Mouse (Mus musculus) midbrain, embryonic 11.5 days (tissue): ENCODE measurements around the gene Brd4. TPM values are rescaled to one million over a fixed set of nuclear protein-coding genes. Genes with fewer than 3 reads are reported as not detected.
A peak's percentile ranks its signal among the peaks of the same experiment; 100 is the strongest.

ENCODE experiments used
- ATAC-seq: fragments of 200-750 bp; cut with Nextera tagmentation; 2 replicates; pipeline ENCODE4 v1.8.0; 2017; ENCODE audit warnings: moderate TSS enrichment, moderate library complexity; ENCODE audit not compliant: low FRiP score
- DNase-seq: peaks from one replicate; pipeline ENCODE4 v3.0.0; 2015; ENCODE audit warnings: low spot score; ENCODE audit errors: missing footprints
- H3K27ac ChIP-seq: fragments of 300-500 bp; sonication (generic); 2 replicates; pipeline ENCODE4 v1.5.1; 2014; ENCODE audit warnings: low read depth, low read length
- H3K27me3 ChIP-seq: fragments of 300-500 bp; sonication (generic); 2 replicates; pipeline ENCODE4 v1.6.1; 2014; ENCODE audit warnings: mild to moderate bottlenecking, low read length, moderate library complexity, mixed read lengths; ENCODE audit not compliant: control insufficient read depth, insufficient read depth
- H3K36me3 ChIP-seq: fragments of 300-500 bp; sonication (generic); 2 replicates; pipeline ENCODE4 v1.6.1; 2014; ENCODE audit warnings: mild to moderate bottlenecking, low read length, moderate library complexity, mixed read lengths; ENCODE audit not compliant: control insufficient read depth, insufficient read depth
- H3K4me1 ChIP-seq: fragments of 300-500 bp; sonication (generic); 2 replicates; pipeline ENCODE4 v1.6.1; 2014; ENCODE audit warnings: low read length; ENCODE audit not compliant: control insufficient read depth, insufficient read depth
- H3K4me2 ChIP-seq: fragments of 300-500 bp; sonication (generic); 2 replicates; pipeline ENCODE4 v1.6.1; 2014; ENCODE audit warnings: mild to moderate bottlenecking, moderate library complexity
- H3K4me3 ChIP-seq: fragments of 300-500 bp; sonication (generic); 2 replicates; pipeline ENCODE4 v1.5.1; 2014; ENCODE audit warnings: low read depth, low read length
- H3K9ac ChIP-seq: fragments of 300-500 bp; sonication (generic); 2 replicates; pipeline ENCODE4 v1.6.1; 2014; ENCODE audit warnings: low read length
- H3K9me3 ChIP-seq: fragments of 300-500 bp; sonication (generic); 2 replicates; pipeline ENCODE4 v1.6.1; 2016; ENCODE audit warnings: low read length; ENCODE audit not compliant: control insufficient read depth
- WGBS: fragments of 180-500 bp; shearing (Covaris S2); extraction: QIAGEN DNeasy Blood & Tissue Kit; methylation state at CpG from one replicate; pipeline ENCODE4 v1.1.7; 2014; 5-methylcytosine and 5-hydroxymethylcytosine counted together
- polyA plus RNA-seq: library from polyadenylated mRNA; unstranded; fragments of >200 nt; fragmentation: Nextera tagmentation; extraction: Ambion mirVana; gene quantifications from 2 replicates; pipeline ENCODE4 v1.2.1, GENCODE M21; 2014

Brd4 gene
- polyA plus RNA-seq, 1 experiment from 2014 or later: 97.9 TPM

DNA sequence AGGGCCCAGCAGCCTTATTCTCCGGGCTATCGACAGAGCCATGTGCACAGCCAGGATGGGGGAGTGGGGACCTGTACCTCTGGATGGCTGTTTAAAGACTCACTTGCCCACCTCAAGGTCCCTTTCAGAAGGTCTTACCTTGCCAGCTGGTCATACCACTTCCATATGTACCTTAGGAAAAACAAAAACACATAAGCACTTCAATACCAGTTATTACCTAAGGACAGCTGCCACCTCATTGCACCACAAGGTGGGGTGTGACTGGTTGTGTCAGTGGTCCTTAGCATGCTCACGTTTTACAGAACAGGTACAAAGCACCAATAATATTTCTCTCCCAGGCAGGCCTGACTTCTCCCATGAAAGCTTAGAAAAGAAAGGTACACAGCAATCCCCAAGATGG is 33.2 kb upstream of the Brd4 start:
- DNase-seq: peak; percentile 81
- no peak overlapping the region for H3K27ac ChIP-seq
- no peaks in the 10 kb centered on the region for H3K9me3 ChIP-seq
- H3K36me3 ChIP-seq: peaks cover 32% of the 10 kb centered on the region
- WGBS: 91% methylated on average over 3 of the region's 3 CpGs
- H3K9ac ChIP-seq: no peak overlapping the region
- no peak for ATAC-seq
- no peaks in the 10 kb centered on the region for H3K27me3 ChIP-seq
- H3K4me2 ChIP-seq: no peak overlapping the region
- H3K4me3 ChIP-seq: no peak overlapping the region
- H3K4me1 ChIP-seq: peaks cover 18% of the 10 kb centered on the region

DNA sequence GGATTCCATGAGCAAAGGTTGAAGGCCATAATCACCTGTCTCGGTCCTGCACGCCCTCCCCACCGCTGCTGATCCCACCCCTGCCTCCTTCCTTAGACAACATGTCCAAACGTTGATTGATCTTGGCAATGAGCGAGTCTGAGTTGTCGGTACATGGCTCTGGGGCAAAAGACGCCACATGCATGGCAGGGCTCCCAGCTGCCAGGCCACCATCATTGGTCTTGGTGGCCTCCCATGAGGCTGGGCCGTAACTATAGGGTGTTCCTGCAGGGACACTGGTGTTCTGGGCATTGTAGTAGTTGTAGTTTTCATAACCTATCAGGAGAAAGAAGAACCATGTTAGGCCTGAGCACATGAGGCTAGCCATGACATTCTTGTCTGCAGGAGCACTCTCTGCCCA is 32.5 kb upstream of the Brd4 start:
- Histone ChIP-seq H3K36me3 (peaks cover 38% of the 10 kb centered on the region), H3K27ac (no peak overlapping the region), H3K9me3 (no peaks in the 10 kb centered on the region), H3K9ac (no peak overlapping the region), H3K4me2 (no peak overlapping the region), H3K4me1 (peaks cover 13% of the 10 kb centered on the region), H3K27me3 (no peaks in the 10 kb centered on the region), H3K4me3 (no peak overlapping the region)
- DNase-seq (peak; percentile 61), ATAC-seq (no peak)
- 97% methylated on average over 8 of the region's 8 CpGs for WGBS

DNA sequence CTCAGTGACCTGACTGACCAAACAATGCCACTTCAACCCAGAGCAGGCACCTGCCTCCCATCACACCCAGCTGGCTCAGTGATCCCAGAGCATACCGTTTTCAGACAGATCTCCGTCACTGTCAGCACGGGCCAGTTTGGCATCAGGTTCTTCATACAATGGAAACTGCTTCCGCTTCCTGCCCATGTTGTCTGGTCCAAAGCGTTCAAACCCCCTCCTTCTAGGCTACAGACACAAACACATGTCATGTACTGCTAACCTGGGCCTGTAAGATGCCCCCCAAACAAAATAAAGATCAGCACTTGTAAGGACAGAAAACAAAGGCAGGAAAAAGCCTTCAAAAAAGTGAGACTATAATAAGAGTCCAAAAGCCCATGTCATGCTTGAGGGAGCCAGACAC is 31.0 kb upstream of the Brd4 start:
- Histone ChIP-seq H3K4me1 (peaks cover 9% of the 10 kb centered on the region), H3K4me2 (no peak overlapping the region), H3K4me3 (no peak overlapping the region), H3K9me3 (no peaks in the 10 kb centered on the region), H3K9ac (no peak overlapping the region), H3K36me3 (peaks cover 48% of the 10 kb centered on the region), H3K27me3 (no peaks in the 10 kb centered on the region), H3K27ac (no peak overlapping the region)
- WGBS: 92% methylated on average over 5 of the region's 5 CpGs
- ATAC-seq (no peak), DNase-seq (peak; percentile 51)

DNA sequence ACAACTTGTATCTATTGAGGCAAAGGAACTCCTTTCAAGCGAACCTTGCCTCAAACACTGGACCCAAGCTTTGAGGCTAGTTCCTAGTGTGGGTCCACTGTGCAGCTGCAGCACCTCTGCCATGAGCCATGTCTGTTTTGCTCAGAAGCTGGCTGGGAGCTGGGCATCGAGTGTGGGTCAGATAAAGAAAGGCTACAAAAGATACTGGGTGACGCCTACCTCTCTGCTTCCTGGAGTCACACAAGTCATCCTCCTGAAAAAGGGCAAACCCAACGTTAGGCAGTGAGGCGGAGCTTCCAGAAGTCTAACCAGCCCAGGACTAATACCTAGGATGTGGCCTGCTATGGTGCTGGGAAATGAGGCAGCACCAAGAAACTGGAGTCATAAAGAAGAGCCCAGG is 29.4 kb upstream of the Brd4 start:
- H3K9me3 ChIP-seq: no peaks in the 10 kb centered on the region
- H3K4me1 ChIP-seq: peaks cover 2% of the 10 kb centered on the region; the same call in 1 of the 2 replicates
- H3K4me2 ChIP-seq: no peak overlapping the region
- DNase-seq (no peak), ATAC-seq (no peak)
- no peak overlapping the region for H3K4me3 ChIP-seq
- WGBS: 85% methylated on average over 5 of the region's 5 CpGs
- H3K36me3 ChIP-seq: peaks cover 61% of the 10 kb centered on the region
- no peak overlapping the region for H3K9ac ChIP-seq
- no peaks in the 10 kb centered on the region for H3K27me3 ChIP-seq
- H3K27ac ChIP-seq: no peak overlapping the region

DNA sequence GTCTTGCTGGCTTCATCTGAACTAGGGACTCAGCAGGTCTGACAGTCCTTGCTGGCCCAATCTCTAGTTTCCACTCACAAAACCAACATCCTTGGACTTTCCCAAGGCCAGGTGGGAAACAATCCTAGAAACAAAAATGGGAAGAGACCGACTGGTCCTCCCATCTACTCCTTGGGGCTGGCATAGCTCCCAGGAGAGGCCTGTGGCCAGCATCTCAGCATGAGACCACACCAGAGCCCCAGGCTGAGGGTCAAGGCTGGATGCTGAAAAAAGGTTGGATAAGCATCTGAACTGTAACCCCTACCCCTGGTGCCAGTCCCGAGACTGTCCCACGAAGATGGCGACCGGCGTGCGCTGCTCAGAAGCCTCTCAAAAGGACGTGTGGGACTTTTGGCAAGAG is 28.3 kb upstream of the Brd4 start:
- Histone ChIP-seq H3K27me3 (no peaks in the 10 kb centered on the region), H3K4me1 (no peaks in the 10 kb centered on the region), H3K4me3 (no peak overlapping the region), H3K9me3 (no peaks in the 10 kb centered on the region), H3K9ac (no peak overlapping the region), H3K36me3 (peaks cover 69% of the 10 kb centered on the region), H3K4me2 (no peak overlapping the region), H3K27ac (no peak overlapping the region)
- WGBS: 91% methylated on average over 8 of the region's 8 CpGs
- DNase-seq (no peak), ATAC-seq (no peak)

DNA sequence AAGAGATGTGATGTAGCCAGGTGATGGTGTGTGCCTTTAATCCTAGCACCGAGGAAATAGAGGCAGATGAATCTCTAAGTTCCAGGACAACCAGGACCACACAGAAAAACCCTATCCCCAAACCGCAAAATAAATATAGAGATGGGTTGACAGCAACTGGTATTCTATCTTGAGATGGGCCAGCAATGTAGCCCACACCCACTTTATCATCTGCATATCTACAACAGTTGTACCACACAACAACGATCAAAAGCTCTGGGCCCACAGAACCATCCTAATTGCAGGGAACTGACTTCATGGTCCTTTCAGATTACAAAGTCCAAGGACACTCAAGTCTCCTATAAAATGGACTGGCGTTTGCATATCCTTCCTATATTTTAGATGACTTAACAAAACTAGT is 23.4 kb upstream of the Brd4 start:
- H3K9ac ChIP-seq: no peak overlapping the region
- H3K36me3 ChIP-seq: peaks cover 70% of the 10 kb centered on the region
- ATAC-seq (no peak), DNase-seq (no peak)
- H3K4me2 ChIP-seq: no peak overlapping the region
- WGBS: 96% methylated on average over 4 of the region's 4 CpGs
- H3K27me3 ChIP-seq: no peaks in the 10 kb centered on the region
- no peak overlapping the region for H3K4me3 ChIP-seq
- no peak overlapping the region for H3K27ac ChIP-seq
- no peaks in the 10 kb centered on the region for H3K9me3 ChIP-seq
- H3K4me1 ChIP-seq: no peaks in the 10 kb centered on the region

DNA sequence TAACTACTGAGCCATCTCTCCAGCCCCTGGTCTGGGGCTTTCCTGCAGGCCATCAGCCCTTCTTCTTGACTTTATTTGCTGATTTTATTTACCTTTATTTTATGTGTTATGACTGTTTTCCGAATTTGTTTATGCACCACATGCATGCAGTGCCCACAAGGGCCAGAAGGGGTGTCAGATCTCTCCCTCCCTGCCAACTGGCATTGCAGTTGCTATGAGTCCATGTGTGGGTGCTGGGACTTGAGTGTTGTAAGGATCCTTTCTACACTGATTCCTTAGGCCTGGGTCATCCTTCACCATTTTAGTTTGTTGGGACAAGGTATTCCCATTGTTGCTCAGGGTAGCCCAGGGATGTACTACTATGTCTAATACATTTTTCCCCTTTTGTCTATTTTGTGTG is 13.6 kb upstream of the Brd4 start:
- Histone ChIP-seq H3K27me3 (no peaks in the 10 kb centered on the region), H3K9ac (no peak overlapping the region)
- WGBS: 87% methylated on average over 1 of the region's 1 CpGs

DNA sequence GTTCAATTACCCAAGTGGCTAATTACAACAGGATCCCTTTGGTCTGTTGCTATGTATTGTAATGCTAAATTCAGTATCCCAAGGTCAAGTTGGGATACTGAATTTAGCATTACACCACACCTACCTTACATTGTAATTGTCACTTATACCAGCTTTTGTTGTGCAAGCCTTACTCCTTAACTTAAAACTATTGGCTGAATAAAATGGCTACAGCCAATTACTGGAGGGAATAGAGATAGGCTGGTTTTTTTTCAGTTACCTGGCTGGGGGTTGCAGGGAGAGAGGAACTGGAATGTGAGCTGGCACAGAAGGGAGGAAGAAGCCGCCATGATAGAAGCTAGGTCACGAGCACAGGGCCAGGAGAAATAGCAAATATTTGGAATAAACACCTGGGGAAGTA is 11.4 kb upstream of the Brd4 start:
- 84% methylated on average over 2 of the region's 2 CpGs for WGBS
- Histone ChIP-seq H3K27ac (no peak overlapping the region), H3K4me2 (no peak overlapping the region), H3K27me3 (no peaks in the 10 kb centered on the region), H3K36me3 (no peaks in the 10 kb centered on the region), H3K9ac (no peak overlapping the region), H3K9me3 (no peaks in the 10 kb centered on the region), H3K4me1 (no peaks in the 10 kb centered on the region), H3K4me3 (no peak overlapping the region)
- DNase-seq (no peak), ATAC-seq (no peak)

More for the DNA sequence above, 13.6 kb upstream of the Brd4 start:
- Histone ChIP-seq H3K36me3 (no peaks in the 10 kb centered on the region), H3K4me1 (no peaks in the 10 kb centered on the region), H3K9me3 (no peaks in the 10 kb centered on the region), H3K4me3 (no peak overlapping the region), H3K27ac (no peak overlapping the region), H3K4me2 (no peak overlapping the region)
- ATAC-seq (no peak), DNase-seq (no peak)

DNA sequence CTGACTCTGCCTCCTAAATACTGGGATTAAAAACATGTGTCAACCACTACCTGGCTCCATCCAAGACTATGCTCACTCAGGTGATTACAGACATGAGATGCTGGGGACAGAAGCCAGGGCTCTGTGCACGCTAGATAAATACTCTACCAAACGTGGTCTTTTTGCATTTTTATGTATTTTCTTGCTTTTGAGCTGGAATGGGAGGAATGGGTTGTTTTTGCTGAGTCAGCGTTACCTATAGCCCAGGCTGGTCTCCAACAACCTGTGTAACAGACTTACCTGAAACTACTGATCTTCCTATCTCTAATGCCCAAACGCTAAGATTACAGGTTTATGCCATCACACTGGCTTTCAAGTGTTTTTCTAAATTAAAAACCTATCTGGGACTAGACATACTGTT is 10.6 kb upstream of the Brd4 start:
- H3K9ac ChIP-seq: no peak overlapping the region
- H3K4me1 ChIP-seq: no peaks in the 10 kb centered on the region
- no peak overlapping the region for H3K4me2 ChIP-seq
- no peak overlapping the region for H3K4me3 ChIP-seq
- H3K27ac ChIP-seq: no peak overlapping the region
- WGBS: 88% methylated on average over 4 of the region's 4 CpGs
- no peaks in the 10 kb centered on the region for H3K27me3 ChIP-seq
- no peaks in the 10 kb centered on the region for H3K9me3 ChIP-seq
- no peaks in the 10 kb centered on the region for H3K36me3 ChIP-seq
- ATAC-seq (no peak), DNase-seq (no peak)
